Mouse (Mus musculus) CH12.LX (cell line): ENCODE data around the gene Ifrd2. TPM values are rescaled to one million over a fixed set of nuclear protein-coding genes. Genes with fewer than 3 reads are reported as not detected.

ENCODE experiments used
- DNase-seq: peaks from one replicate; pipeline ENCODE4 v3.0.0-alpha.2; 2013; ENCODE audit errors: extremely low read depth
- H3K27ac ChIP-seq: 2 replicates; pipeline ENCODE4 v1.5.1; 2012; ENCODE audit warnings: low read depth, mild to moderate bottlenecking, control low read depth, moderate library complexity; ENCODE audit not compliant: insufficient read depth
- H3K27me3 ChIP-seq: replicated peaks from 2 replicates; pipeline ENCODE3; 2012; ENCODE audit warnings: inconsistent platforms
- H3K36me3 ChIP-seq, 2 experiments: replicated peaks in 1 of 2; 2 replicates each; pipeline versions ENCODE3 to v1.6.1; 2012; ENCODE audit warnings: inconsistent platforms in 1 of 2, low read length in 1 of 2, mild to moderate bottlenecking in 1 of 2, mixed read lengths in 1 of 2, moderate library complexity in 1 of 2; ENCODE audit not compliant: control insufficient read depth in 1 of 2, insufficient read depth in 1 of 2
- H3K4me1 ChIP-seq, 2 experiments: 2 replicates each; pipeline ENCODE4 v1.6.1; 2012; ENCODE audit warnings: inconsistent platforms in 1 of 2, moderate library complexity in 1 of 2; ENCODE audit not compliant: insufficient read depth in 2 of 2, control insufficient read depth in 1 of 2
- H3K4me2 ChIP-seq: 2 replicates; pipeline ENCODE4 v1.6.1; 2012; ENCODE audit warnings: low read depth, mild to moderate bottlenecking, control low read depth; ENCODE audit not compliant: poor library complexity, insufficient read depth, severe bottlenecking
- H3K4me3 ChIP-seq, 3 experiments: fragments of 150-350 bp in 1 of 3; sonication (generic) in 1 of 3; replicated peaks in 1 of 3; 2 replicates each; pipeline versions ENCODE3 to v1.5.1; 2011 to 2012; ENCODE audit warnings: low read depth in 2 of 3, low read length in 2 of 3, mild to moderate bottlenecking in 2 of 3, moderate library complexity in 2 of 3, control low read depth in 1 of 3, improper control_type of control experiment in 1 of 3, inconsistent platforms in 1 of 3, mixed read lengths in 1 of 3; ENCODE audit not compliant: poor library complexity in 1 of 3
- H3K79me2 ChIP-seq: replicated peaks from 2 replicates; pipeline ENCODE4 v1.6.1; 2012; ENCODE audit warnings: mild to moderate bottlenecking, moderate library complexity; ENCODE audit not compliant: control insufficient read depth, poor library complexity, insufficient read depth, severe bottlenecking; ENCODE audit errors: extremely low read depth
- H3K9ac ChIP-seq: 2 replicates; pipeline ENCODE4 v1.6.1; 2012; ENCODE audit warnings: low read depth, mild to moderate bottlenecking, control low read depth, moderate library complexity; ENCODE audit not compliant: insufficient read depth
- H3K9me3 ChIP-seq: replicated peaks from 2 replicates; pipeline ENCODE3; 2012; ENCODE audit warnings: low read length, inconsistent platforms, mixed read lengths
- BHLHE40 ChIP-seq: IDR thresholded peaks from 2 replicates; pipeline ENCODE4 v1.6.1; 2011; ENCODE audit warnings: mild to moderate bottlenecking, low read depth, low read length, improper control_type of control experiment
- CHD1 ChIP-seq: IDR thresholded peaks from 2 replicates; pipeline ENCODE4 v1.6.1; 2012; ENCODE audit warnings: low read depth, low read length, improper control_type of control experiment, inconsistent platforms
- CHD2 ChIP-seq: IDR thresholded peaks from 2 replicates; pipeline ENCODE4 v1.6.1; 2011; ENCODE audit warnings: low read length, improper control_type of control experiment
- E2F4 ChIP-seq: IDR thresholded peaks from 2 replicates; pipeline ENCODE4 v1.6.1; 2011; ENCODE audit warnings: low read depth, low read length, improper control_type of control experiment; ENCODE audit not compliant: insufficient replicate concordance
- GABPA ChIP-seq: IDR thresholded peaks from 2 replicates; pipeline ENCODE4 v1.6.1; 2012; ENCODE audit warnings: low read depth, low read length, improper control_type of control experiment, inconsistent platforms; ENCODE audit not compliant: insufficient replicate concordance
- HCFC1 ChIP-seq: IDR thresholded peaks from 2 replicates; pipeline ENCODE4 v1.6.1; 2012; ENCODE audit warnings: low read depth, mild to moderate bottlenecking, inconsistent platforms, low read length, improper control_type of control experiment
- KAT2A ChIP-seq: IDR thresholded peaks from 2 replicates; pipeline ENCODE4 v1.6.1; 2012; ENCODE audit warnings: low read length, improper control_type of control experiment, inconsistent platforms; ENCODE audit not compliant: insufficient replicate concordance
- MAFK ChIP-seq: IDR thresholded peaks from 2 replicates; pipeline ENCODE4 v1.6.1; 2011; ENCODE audit warnings: low read length, improper control_type of control experiment; ENCODE audit not compliant: insufficient replicate concordance
- MAX ChIP-seq: IDR thresholded peaks from 2 replicates; pipeline ENCODE4 v1.6.1; 2011; ENCODE audit warnings: low read length, improper control_type of control experiment
- MXI1 ChIP-seq: IDR thresholded peaks from 2 replicates; pipeline ENCODE4 v1.6.1; 2011; ENCODE audit warnings: mild to moderate bottlenecking, low read depth, low read length, improper control_type of control experiment
- MYC ChIP-seq: IDR thresholded peaks from 2 replicates; pipeline ENCODE4 v1.6.1; 2011; ENCODE audit warnings: low read depth, mild to moderate bottlenecking, improper control_type of control experiment, low read length
- NRF1 ChIP-seq: IDR thresholded peaks from 2 replicates; pipeline ENCODE4 v1.6.1; 2014; ENCODE audit warnings: low read depth, mild to moderate bottlenecking, inconsistent platforms, low read length, improper control_type of control experiment, moderate library complexity
- POLR2A ChIP-seq: IDR thresholded peaks from 2 replicates; pipeline ENCODE4 v1.6.1; 2011; ENCODE audit warnings: low read depth, mild to moderate bottlenecking, improper control_type of control experiment, low read length
- RAD21 ChIP-seq: IDR thresholded peaks from 2 replicates; pipeline ENCODE4 v1.6.1; 2011; ENCODE audit warnings: low read depth, mild to moderate bottlenecking, low read length, improper control_type of control experiment, moderate library complexity
- RCOR1 ChIP-seq: conservative IDR thresholded peaks from 2 replicates; pipeline ENCODE4 v1.6.1; 2012; ENCODE audit warnings: low read depth, mild to moderate bottlenecking, inconsistent platforms, low read length, improper control_type of control experiment
- SIN3A ChIP-seq: IDR thresholded peaks from 2 replicates; pipeline ENCODE4 v1.6.1; 2012; ENCODE audit warnings: low read length, improper control_type of control experiment, inconsistent platforms
- TCF12 ChIP-seq: IDR thresholded peaks from 2 replicates; pipeline ENCODE4 v1.6.1; 2014; ENCODE audit warnings: low read depth, mild to moderate bottlenecking, inconsistent platforms, low read length, improper control_type of control experiment
- UBTF ChIP-seq: IDR thresholded peaks from 2 replicates; pipeline ENCODE4 v1.6.1; 2012; ENCODE audit warnings: low read depth, mild to moderate bottlenecking, inconsistent platforms, low read length, improper control_type of control experiment, moderate library complexity
- USF1 ChIP-seq: IDR thresholded peaks from 2 replicates; pipeline ENCODE4 v1.6.1; 2014; ENCODE audit warnings: low read depth, mild to moderate bottlenecking, inconsistent platforms, low read length, improper control_type of control experiment
- ZC3H11A ChIP-seq: IDR thresholded peaks from 2 replicates; pipeline ENCODE4 v1.6.1; 2012; ENCODE audit warnings: low read depth, mild to moderate bottlenecking, inconsistent platforms, low read length, improper control_type of control experiment
- ZMIZ1 ChIP-seq: IDR thresholded peaks from 2 replicates; pipeline ENCODE4 v1.6.1; 2012; ENCODE audit warnings: low read depth, mild to moderate bottlenecking, inconsistent platforms, low read length, improper control_type of control experiment
- ZNF384 ChIP-seq: IDR thresholded peaks from 2 replicates; pipeline ENCODE4 v1.6.1; 2012; ENCODE audit warnings: low read depth, low read length, improper control_type of control experiment, inconsistent platforms
- dilution Hi-C: fragments of 300-500 bp; cut with MboI; formaldehyde crosslinking; loops from 2 replicates; pipeline ENCODE4 v1.14.3; 2020; ENCODE audit warnings: low sequenced_read_pairs; ENCODE audit not compliant: extremely low pct_unique_long_range_greater_than_20kb, extremely low pct_ligation_motif_present
- in situ Hi-C: fragments of 300-500 bp; cut with MboI; formaldehyde crosslinking; loops from 3 replicates; pipeline ENCODE4 v1.14.3; 2019; ENCODE audit warnings: low sequenced_read_pairs, low pct_ligation_motif_present, low pct_unique_long_range_greater_than_20kb, mixed read lengths
- polyA plus RNA-seq: library from polyadenylated mRNA; unstranded; fragments of >175 nt; gene quantifications from 2 replicates; pipeline ENCODE4 v1.2.1, GENCODE M21; 2012; ENCODE audit warnings: low read depth; ENCODE audit not compliant: insufficient read length
- total RNA-seq, 2 experiments: library from RNA; depleted of rRNA; stranded (reverse); fragments of 300-350 nt in 1 of 2; fragments of >200 nt in 1 of 2; gene quantifications; 2 replicates each; pipeline ENCODE4 v1.2.3; 2012 to 2014

Gene Ifrd2
- total and polyA plus RNA-seq, 3 experiments, result 62.8 to 143 (median 91.3) TPM

GRCm38 (mm10) chr9:107605041-107605661, 17.7 kb downstream of the Ifrd2 start:
- Histone ChIP-seq H3K27ac (no peak overlapping the region), H3K27me3 (no peaks in the 10 kb centered on the region), H3K36me3 (peaks cover 0 to 16% of the 10 kb centered on the region in 2 experiments), H3K9me3 (no peaks in the 10 kb centered on the region), H3K9ac (no peak overlapping the region), H3K4me3 (no peak overlapping the region), H3K4me1 (peaks cover 41 to 76% of the 10 kb centered on the region in 2 experiments), H3K4me2 (no peak overlapping the region), H3K79me2 (no peaks in the 10 kb centered on the region)
- dilution Hi-C loops, result no loop called here
- in situ Hi-C loops, result loop anchor here (5.0 kb wide), 1 partner anchor 37 kb away; no protein-coding TSS in a partner anchor
- DNase-seq, result no peak
- TF ChIP-seq SIN3A, result no peak
- TF ChIP-seq UBTF, result no peak
- no peak for TF ChIP-seq CHD1

GRCm38 (mm10) chr9:107606591-107606990, 19.1 kb downstream of the Ifrd2 start:
- no peaks in the 10 kb centered on the region for H3K79me2 ChIP-seq
- TF ChIP-seq MXI1, result no peak
- TF ChIP-seq ZC3H11A, result no peak
- TF ChIP-seq SIN3A, result no peak
- TF ChIP-seq MAFK, result no peak
- TF ChIP-seq USF1, result no peak
- no peak for TF ChIP-seq NRF1
- no peak for TF ChIP-seq MYC
- no peak for TF ChIP-seq TCF12
- no peak overlapping the region for H3K27ac ChIP-seq
- no peaks in the 10 kb centered on the region for H3K27me3 ChIP-seq
- no peak overlapping the region for H3K4me2 ChIP-seq
- no peak overlapping the region for H3K9ac ChIP-seq
- no peak overlapping the region for H3K4me3 ChIP-seq
- in situ Hi-C loops, result loop anchor here (5.0 kb wide), 1 partner anchor 36 kb away; no protein-coding TSS in a partner anchor
- no peaks in the 10 kb centered on the region for H3K9me3 ChIP-seq
- DNase-seq, result no peak
- dilution Hi-C loops, result no loop called here
- peaks cover 0 to 2% of the 10 kb centered on the region in 2 experiments for H3K36me3 ChIP-seq
- H3K4me1 ChIP-seq, result peaks cover 45 to 86% of the 10 kb centered on the region in 2 experiments

- dilution Hi-C loops, result no loop called here
- Histone ChIP-seq H3K9ac (no peak overlapping the region), H3K4me3 (no peak overlapping the region), H3K4me2 (no peak overlapping the region), H3K27me3 (no peaks in the 10 kb centered on the region), H3K4me1 (peaks cover 46 to 86% of the 10 kb centered on the region in 2 experiments), H3K27ac (no peak overlapping the region), H3K9me3 (no peaks in the 10 kb centered on the region), H3K79me2 (no peaks in the 10 kb centered on the region), H3K36me3 (no peaks in the 10 kb centered on the region)
- no peak for DNase-seq
- TF ChIP-seq ZNF384 (no peak), KAT2A (no peak), HCFC1 (no peak), CHD1 (no peak), CHD2 (no peak), TCF12 (no peak), RAD21 (no peak), BHLHE40 (no peak), ZMIZ1 (no peak), GABPA (no peak), UBTF (no peak), E2F4 (no peak), MAX (no peak), MAFK (no peak), RCOR1 (no peak), POLR2A (no peak), SIN3A (no peak)
- in situ Hi-C loops, result loop anchor here (5.0 kb wide), 1 partner anchor 35 kb away; no protein-coding TSS in a partner anchor
These were observed 19.6 kb downstream of the Ifrd2 start for GRCm38 (mm10) chr9:107607036-107607435.
